Mouse (Mus musculus) bone marrow macrophage, adult 2 months (primary cell): Measurements from ENCODE around the gene Ltbp1.

Experiments used
- CTCF ChIP-seq: IDR thresholded peaks from 2 replicates; pipeline ENCODE4 v1.5.1; 2012; ENCODE audit warnings: low read depth, mild to moderate bottlenecking, low read length, moderate library complexity
- POLR2A ChIP-seq: IDR thresholded peaks from 2 replicates; pipeline ENCODE4 v1.6.1; 2012; ENCODE audit warnings: mild to moderate bottlenecking, low read depth, low read length, borderline replicate concordance

GRCm38 (mm10) chr17:75292986-75293385, 287.6 kb downstream of the Ltbp1 start:
- TF ChIP-seq POLR2A (no peak), CTCF (no peak)
